Mouse (Mus musculus) left cerebral cortex, postnatal 14 days (tissue): ENCODE data around the gene Hspa1a. TPM values are rescaled to one million over a fixed set of nuclear protein-coding genes. Genes with fewer than 3 reads are reported as not detected.

Source experiments
- DNase-seq, 2 experiments: peaks; one replicate each; pipeline ENCODE4 v3.0.0; 2021 to 2022; ENCODE audit warnings: low spot score in 2 of 2, mixed read lengths in 1 of 2
- intact Hi-C: fragments of 180-260 bp; cut with DNase I; formaldehyde crosslinking; loops from one replicate; pipeline ENCODE4 v1.15.1; 2025
- total RNA-seq, 2 experiments: library from RNA; stranded (reverse); gene quantifications; 2 replicates each; pipeline ENCODE4 v1.2.3; 2021

Gene Hspa1a
- total RNA-seq, 2 experiments from 2014 or later = 5.5 to 6.7 TPM

DNA sequence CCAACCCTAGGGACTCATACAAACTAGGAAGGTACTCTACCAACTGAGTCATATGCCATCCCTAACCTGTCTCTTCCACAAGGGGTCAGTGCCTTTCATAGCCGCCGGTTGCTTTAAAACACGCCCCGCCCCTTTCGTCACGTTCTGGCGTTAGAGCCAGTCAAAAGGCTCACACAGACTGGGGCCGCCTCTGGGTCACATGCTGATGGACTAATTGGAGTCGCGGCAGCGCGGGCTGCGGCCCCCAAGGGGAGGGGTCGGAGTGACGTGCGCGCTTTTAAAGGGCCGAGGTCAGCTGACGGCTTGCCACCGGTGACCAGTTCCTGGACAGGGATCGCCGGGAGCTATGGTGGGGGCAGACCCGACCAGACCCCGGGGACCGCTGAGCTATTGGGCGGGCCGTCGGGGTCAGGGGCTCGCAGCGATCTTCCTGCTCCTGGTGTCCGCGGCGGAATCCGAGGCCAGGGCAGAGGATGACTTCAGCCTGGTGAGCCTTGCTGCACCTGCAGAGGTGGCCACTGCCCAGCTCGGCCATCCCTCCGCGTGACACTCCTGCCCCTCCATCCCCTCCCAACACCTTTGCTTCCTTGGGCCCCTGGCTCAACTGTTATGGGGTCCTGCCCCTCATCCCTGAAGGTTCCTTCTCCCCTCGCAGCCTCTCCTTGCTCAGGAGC lies 40.8 kb downstream of the Hspa1a start, which contains the start of gene Neu1:
Gene Neu1 (plus strand): TSS at position 193 of the 674 bp plus-strand sequence.
- intact Hi-C loops = no loop called here
- peak; percentile 98 to 99 for DNase-seq

DNA sequence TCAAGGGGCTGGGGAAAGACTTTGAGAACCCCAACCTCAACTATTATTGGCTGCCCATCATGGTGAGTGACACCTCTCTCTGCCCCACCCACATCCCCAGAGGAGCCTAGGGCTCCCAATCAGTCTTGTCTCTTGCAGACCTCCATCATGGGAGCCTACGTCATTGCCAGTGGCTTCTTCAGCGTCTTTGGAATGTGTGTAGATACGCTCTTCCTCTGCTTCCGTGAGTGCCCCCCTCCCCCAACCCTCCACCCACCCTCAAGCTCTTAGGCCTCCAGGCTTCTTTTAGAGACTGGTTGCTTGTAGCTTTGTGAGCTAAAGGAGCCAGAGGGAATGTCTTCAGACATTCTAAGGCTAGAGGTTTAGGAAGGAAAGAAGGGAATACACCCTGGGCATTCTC lies 43.1 kb downstream of the Hspa1a start:
- DNase-seq = no peak
- intact Hi-C loops = no loop called here

DNA sequence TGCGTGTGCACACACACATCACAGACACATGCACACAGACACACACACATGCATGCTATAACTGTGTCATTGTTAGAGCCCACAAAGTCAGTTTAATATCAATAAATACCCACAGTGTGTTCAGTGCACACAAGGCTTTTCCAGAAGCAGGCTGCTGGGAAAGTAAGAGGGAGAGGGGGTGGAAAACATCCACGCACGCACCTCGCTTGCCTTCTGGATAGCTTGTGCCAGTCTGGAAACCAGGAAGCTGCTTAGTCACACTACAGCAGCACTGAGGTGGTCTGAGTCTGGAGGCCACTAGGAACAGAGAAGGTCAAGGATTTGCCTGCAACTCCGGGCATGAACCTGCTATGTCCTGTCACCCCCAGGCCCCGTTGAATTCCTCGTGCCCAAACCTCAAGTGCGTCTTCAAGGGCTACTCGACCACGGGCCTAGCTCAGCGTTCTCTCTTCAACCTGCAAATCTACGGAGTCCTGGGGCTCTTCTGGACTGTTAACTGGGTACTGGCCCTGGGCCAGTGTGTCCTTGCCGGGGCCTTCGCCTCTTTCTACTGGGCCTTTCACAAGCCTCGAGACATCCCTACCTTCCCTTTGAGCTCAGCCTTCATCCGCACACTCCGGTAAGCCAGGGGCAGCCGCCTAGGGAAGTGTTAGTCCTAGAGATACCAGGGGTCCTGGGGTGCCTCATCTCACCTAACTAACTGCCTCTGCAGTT lies 44.5 kb downstream of the Hspa1a start:
- peak; percentile 31 to 38 for DNase-seq
- intact Hi-C loops = no loop called here

DNA sequence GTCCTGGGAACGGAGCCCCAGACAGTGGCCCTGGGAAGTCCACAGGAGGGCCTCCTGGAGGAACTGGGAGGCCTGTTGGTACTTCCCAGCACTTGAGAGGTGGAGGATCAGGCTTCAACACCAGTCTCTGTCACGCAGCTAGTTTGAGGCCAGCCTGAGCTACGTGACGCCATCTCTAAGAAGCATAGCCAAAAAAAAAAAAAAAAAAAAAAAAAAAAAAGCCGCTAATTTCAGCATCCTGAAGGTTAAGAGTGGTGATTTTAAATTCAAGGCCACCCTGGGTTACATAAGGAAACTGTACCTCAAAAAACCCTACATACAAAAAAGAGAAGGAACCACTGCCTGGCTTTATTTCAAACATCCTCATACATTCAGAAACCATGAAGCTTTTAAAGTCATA lies 47.7 kb downstream of the Hspa1a start:
- intact Hi-C loops = loop anchor here (5.0 kb wide), 1 partner anchor 58 kb away; the partner anchor contains the start of gene Lsm2
- no peak for DNase-seq

DNA sequence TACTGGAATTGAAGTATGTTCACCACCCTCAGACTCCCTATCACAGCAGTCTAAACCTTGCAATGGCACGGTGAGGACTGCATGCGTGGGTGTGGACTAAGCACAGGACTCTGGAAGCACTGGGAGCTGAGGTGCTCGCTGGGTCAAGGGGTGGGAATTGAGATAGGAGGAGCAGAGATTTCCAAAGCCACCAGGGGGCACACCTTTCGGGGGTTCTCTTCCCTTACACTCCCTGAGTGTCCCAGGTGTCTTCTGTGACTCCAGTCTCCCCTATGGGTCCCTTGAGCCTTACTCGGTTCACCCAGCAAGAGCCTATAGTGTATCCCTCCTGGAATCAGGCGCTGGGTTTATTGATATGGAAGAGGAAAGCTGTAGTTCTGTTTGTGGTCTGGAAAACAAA lies 49.0 kb downstream of the Hspa1a start:
- intact Hi-C loops = loop anchor here (5.0 kb wide), 1 partner anchor 59 kb away; the partner anchor contains the start of gene Lsm2

More for the DNA sequence above, 49.0 kb downstream of the Hspa1a start:
- no peak for DNase-seq

Other genes with a start within 250 kb of the Hspa1a start
- 1 to 10 TPM; 5.2 to 8.0 TPM for gene C4b, start 228.3 kb downstream of the Hspa1a start, total RNA-seq
- gene Cyp21a1, start 167.6 kb downstream of the Hspa1a start, total RNA-seq = not detected
- gene Stk19, start 135.2 kb downstream of the Hspa1a start, total RNA-seq = 10 to 100 TPM; 58.2 to 59.3 TPM
- 10 to 100 TPM; 33.5 to 35.8 TPM for gene Dxo, start 135.1 kb downstream of the Hspa1a start, total RNA-seq
- 10 to 100 TPM; 68.5 to 73.1 TPM for gene Skiv2l, start 121.9 kb downstream of the Hspa1a start, total RNA-seq
- gene Nelfe, start 121.8 kb downstream of the Hspa1a start, total RNA-seq = 10 to 100 TPM; 29.1 to 30.5 TPM
- under 1 TPM in 1 of 2 experiments, not detected in 1; 0.20 TPM for gene Cfb, start 109.6 kb downstream of the Hspa1a start, total RNA-seq
- gene Zbtb12, start 92.7 kb downstream of the Hspa1a start, total RNA-seq = 1 to 10 TPM; 5.0 to 5.1 TPM
- under 1 TPM in 1 of 2 experiments, not detected in 1; 0.26 TPM for gene Gm20547, start 90.1 kb downstream of the Hspa1a start, total RNA-seq
- gene C2, start 73.9 kb downstream of the Hspa1a start, total RNA-seq = 1 to 10 TPM; 2.5 to 2.9 TPM
- 100 to 1,000 TPM; 166 to 171 TPM for gene Ehmt2, start 73.7 kb downstream of the Hspa1a start, total RNA-seq
- under 1 TPM; 0.38 to 0.40 TPM for gene Slc44a4, start 57.7 kb downstream of the Hspa1a start, total RNA-seq
- gene Neu1, start 40.9 kb downstream of the Hspa1a start, total RNA-seq = 10 to 100 TPM; 32.1 to 32.8 TPM
- 1 to 10 TPM; 3.3 to 3.5 TPM for gene Hspa1b, start 12.9 kb downstream of the Hspa1a start, total RNA-seq
- not detected for gene Gm20481, start 2.2 kb downstream of the Hspa1a start, total RNA-seq
- under 1 TPM; 0.15 TPM for gene Hspa1l, start 547 bp upstream of the Hspa1a start, total RNA-seq
- 10 to 100 TPM; 19.9 to 25.7 TPM for gene Lsm2, start 9.7 kb upstream of the Hspa1a start, total RNA-seq
- 10 to 100 TPM; 43.1 to 48.6 TPM for gene Vars, start 28.8 kb upstream of the Hspa1a start, total RNA-seq
- under 1 TPM; 0.17 to 0.24 TPM for gene Vwa7, start 44.4 kb upstream of the Hspa1a start, total RNA-seq
- under 1 TPM in 1 of 2 experiments, not detected in 1; 0.92 TPM for gene Sapcd1, start 55.9 kb upstream of the Hspa1a start, total RNA-seq
- gene Msh5, start 74.6 kb upstream of the Hspa1a start, total RNA-seq = under 1 TPM; 0.59 to 0.75 TPM
- gene Clic1, start 77.8 kb upstream of the Hspa1a start, total RNA-seq = 10 to 100 TPM; 10.1 to 13.8 TPM
- gene Ddah2, start 86.9 kb upstream of the Hspa1a start, total RNA-seq = 10 to 100 TPM; 16.9 to 19.4 TPM
- gene Ly6g6c, start 93.2 kb upstream of the Hspa1a start, total RNA-seq = not detected
- not detected for gene Mpig6b, start 94.0 kb upstream of the Hspa1a start, total RNA-seq
- 1 to 10 TPM; 2.4 to 2.9 TPM for gene Ly6g6e, start 104.7 kb upstream of the Hspa1a start, total RNA-seq
- gene Ly6g6d, start 105.9 kb upstream of the Hspa1a start, total RNA-seq = 1 to 10 TPM in 1 of 2 experiments, not detected in 1; 1.2 TPM
- not detected for gene Ly6g6f, start 113.5 kb upstream of the Hspa1a start, total RNA-seq
- gene Abhd16a, start 117.1 kb upstream of the Hspa1a start, total RNA-seq = 100 to 1,000 TPM; 101 to 113 TPM
- gene Ly6g5c, start 136.1 kb upstream of the Hspa1a start, total RNA-seq = not detected
- under 1 TPM in 1 of 2 experiments, not detected in 1; 0.59 TPM for gene Ly6g5b, start 143.3 kb upstream of the Hspa1a start, total RNA-seq
- gene Gpank1, start 149.3 kb upstream of the Hspa1a start, total RNA-seq = 10 to 100 TPM; 13.2 to 13.8 TPM
- 100 to 1,000 TPM; 195 to 225 TPM for gene Csnk2b, start 149.9 kb upstream of the Hspa1a start, total RNA-seq
- 10 to 100 TPM; 24.6 TPM for gene D17H6S53E, start 154.2 kb upstream of the Hspa1a start, total RNA-seq
- gene Apom, start 159.9 kb upstream of the Hspa1a start, total RNA-seq = not detected
- gene Bag6, start 163.0 kb upstream of the Hspa1a start, total RNA-seq = 100 to 1,000 TPM; 285 to 306 TPM
- gene Prrc2a, start 192.7 kb upstream of the Hspa1a start, total RNA-seq = 100 to 1,000 TPM; 272 to 274 TPM
- 10 to 100 TPM; 10.6 to 12.3 TPM for gene Aif1, start 203.9 kb upstream of the Hspa1a start, total RNA-seq
- 1 to 10 TPM; 5.8 to 7.8 TPM for gene Lst1, start 216.3 kb upstream of the Hspa1a start, total RNA-seq
- 1 to 10 TPM in 1 of 2 experiments, under 1 TPM in 1; 0.55 to 1.0 TPM for gene Ltb, start 222.3 kb upstream of the Hspa1a start, total RNA-seq
- not detected for gene Tnf, start 229.9 kb upstream of the Hspa1a start, total RNA-seq
- gene Lta, start 233.2 kb upstream of the Hspa1a start, total RNA-seq = under 1 TPM; 0.42 to 0.72 TPM
- not detected for gene Gm16181, start 248.7 kb upstream of the Hspa1a start, total RNA-seq